Mouse (Mus musculus) lung, postnatal 14 days (tissue): ENCODE results near the gene Bad.

Source experiments
- DNase-seq: peaks from one replicate; pipeline ENCODE4 v3.0.0; 2021

The Bad gene

GRCm38 (mm10) chr19:6936299-6936698 is 5.4 kb upstream of the Bad start:
- DNase-seq = no peak

DNA sequence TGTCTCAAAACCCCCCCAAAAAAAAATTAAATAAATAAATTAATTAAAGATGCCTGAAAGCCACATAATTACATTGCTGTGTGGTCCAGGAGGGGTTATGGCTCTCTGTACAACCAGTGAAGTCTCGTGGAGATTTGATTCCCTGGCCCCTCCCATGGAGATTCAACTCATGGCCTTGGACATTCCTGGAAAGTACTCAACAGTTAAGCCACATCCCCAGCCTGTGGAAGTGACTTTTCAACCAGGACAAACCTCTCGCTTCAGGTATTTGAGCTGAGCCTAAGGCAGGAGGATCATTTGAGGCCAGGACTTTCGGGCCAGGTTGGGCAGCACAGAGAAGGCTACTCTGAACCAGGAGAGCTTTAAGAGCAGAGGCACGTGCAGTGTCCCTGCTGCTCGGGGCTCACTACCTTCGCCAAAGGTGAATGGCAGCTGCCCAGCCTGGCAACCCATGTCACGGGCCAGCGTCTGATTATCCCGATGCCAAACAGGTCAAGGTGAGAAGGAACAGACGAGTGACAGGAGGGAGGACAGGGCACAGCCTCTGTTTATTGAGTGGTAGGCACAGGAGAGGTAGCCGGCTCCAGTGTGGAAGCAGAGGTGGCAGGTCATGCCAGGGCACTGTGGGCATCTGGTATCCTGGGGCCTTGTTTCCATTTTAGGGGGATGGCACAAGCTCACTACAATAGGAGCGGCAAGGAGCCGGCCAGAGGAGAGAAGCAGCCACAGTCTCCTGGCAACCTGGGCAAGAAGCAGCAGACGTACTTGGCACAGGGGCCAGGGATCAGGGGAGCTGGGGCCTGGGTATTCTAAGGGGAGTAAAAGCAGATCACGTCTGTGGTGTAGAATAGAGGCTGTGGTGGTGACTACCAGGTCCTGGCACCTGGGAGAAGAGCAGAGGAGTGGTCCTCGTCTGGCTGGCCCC is 3.9 kb upstream of the Bad start:
- no peak for DNase-seq

DNA sequence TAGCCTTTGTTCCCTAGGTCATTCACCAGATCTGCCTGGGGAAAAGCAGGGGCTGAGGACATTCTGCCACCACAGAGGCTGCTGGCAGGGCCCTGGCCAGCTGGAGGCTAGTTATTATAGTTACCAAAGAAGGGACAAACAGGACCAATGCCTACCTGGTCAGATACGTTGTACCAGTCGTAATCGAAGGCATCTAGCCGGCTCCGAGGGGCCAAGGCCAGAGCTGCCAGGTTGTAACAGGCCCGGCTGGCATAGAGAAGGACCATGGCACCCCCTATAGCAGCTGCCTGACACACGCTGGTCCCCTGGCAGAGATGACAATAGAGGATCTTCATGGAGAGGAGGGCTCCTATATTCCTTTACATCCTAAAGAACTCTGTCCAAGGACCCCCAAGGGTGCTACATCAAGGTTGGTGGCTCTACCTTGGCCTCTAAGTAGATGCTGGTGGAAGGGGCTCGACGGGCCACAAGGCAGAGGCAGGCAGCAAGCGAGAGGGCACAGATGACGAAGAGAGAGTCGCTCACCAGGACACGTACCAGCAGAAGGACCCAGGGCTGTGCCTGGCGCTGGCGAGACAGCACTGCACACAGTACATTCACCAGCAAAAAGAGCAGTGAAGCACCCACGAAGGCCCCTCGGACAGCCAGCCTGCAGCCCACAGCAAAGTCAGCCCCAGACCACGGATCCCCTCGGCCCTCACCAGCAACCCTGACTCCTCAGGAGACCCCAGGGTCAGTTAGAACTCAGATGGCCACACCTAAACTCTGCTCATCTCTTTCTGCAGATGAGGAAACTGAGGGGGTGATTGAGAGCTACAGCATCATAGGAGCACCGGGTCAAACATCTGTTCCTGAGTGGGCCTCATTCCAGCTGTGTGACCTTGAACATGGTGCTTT is 2.3 kb upstream of the Bad start:
- no peak for DNase-seq

DNA sequence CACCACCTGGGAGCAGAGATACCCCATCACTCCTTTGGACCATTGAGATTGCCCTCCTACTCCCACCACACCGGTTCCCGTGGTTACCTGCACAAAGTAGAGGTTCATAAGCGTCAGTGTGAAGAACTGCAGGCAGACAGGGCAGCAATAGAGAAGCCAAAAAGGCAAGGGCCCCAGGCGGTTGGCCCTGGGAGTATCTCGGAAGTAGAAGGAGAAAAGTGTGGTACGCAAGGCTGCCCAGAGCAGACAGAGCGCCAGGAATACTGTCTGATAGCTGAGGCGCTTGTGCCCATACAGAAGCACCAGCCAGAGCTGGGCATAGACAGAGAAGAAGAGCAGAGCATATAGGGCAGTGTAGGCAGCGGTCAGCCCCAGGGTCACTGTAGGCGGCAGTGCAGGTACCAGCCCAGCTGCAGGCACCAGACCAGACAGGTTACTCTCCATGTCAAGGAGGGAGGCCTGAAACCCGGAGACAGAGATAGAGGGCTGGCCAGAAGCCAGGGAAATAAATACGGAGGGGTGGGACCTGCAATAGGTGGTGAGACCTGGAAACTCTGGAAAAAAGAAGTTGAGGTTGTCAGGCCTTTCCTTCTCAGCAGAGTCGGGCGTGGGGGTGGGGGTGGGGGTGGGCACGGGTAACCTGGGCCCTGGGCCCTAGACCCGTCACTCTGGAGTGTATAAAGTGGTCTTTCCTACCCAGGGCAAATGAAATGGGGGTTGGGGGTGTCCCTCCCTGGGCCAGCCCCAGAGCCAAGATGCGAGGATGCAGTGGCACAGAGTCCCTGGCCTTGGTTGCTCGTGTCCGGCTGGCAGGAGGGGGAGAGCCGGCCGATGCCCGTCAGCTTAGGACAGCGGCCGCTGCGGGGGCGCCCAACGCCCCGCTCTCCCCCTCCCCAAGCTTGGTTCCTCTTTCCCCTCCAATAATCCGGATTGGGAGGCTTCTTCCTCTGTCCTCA is 987 bp upstream of the Bad start:
- no peak for DNase-seq

DNA sequence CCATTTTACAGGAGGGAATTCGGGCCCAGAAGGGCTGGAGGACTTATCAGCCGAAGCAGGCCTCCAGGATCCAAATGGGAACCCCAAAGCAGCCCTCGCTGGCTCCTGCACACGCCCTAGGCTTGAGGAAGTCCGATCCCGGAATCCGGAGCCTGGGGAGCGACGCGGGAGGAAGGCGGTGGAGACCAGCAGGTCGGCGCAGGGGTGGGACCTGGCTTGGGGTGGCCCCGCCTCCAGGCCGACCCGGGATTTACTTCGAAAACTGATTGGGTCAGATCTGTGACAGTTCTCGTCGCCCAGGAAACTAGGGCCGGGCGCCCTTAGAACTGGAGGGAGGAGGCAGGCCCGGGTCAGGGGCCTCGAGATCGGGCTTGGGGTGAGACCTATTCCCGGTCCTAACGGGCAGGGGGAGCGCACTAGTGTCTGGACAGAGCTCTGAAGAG is 609 bp downstream of the Bad start, which contains the start of gene Gpr137:
Gene Gpr137, minus strand, starts transcription at position 232 of the 443 bp plus-strand sequence.
- peak; percentile 95 for DNase-seq

DNA sequence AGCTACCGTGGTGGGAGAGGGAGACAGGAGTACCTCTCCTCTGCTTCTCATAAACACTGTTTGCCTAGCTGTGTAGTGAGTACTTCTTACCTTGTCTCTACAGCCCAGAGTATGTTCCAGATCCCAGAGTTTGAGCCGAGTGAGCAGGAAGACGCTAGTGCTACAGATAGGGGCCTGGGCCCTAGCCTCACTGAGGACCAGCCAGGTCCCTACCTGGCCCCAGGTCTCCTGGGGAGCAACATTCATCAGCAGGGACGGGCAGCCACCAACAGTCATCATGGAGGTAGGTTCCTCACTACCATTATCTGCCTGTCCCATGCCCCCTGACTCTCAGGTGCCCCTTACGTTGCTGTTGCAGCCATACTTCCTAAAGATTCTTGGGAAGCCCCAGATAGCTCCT is 1.1 kb downstream of the Bad start:
- DNase-seq = no peak

DNA sequence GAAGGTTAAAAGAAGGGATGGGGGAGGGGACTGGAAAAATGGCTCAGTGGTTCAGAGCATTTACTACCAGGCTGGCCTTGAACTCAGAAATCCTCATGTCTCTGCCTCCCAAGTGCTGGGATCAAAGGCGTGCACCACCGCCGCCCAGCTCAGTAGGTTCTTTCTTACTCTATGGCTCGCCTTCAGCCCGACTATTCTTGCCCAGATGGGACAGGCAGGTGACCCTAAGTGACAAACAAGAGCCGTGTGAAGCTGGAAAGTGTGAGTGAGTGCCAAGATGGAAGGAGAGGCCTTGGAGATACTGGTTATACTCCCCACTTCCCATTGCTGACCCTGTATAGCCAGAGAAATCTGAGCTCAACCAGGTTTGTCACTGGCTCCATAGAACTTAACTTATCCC is 2.0 kb downstream of the Bad start:
- no peak for DNase-seq

- no peak for DNase-seq
These were observed 6.1 kb downstream of the Bad start for GRCm38 (mm10) chr19:6947742-6948141.

- no peak for DNase-seq
These were observed 6.5 kb downstream of the Bad start for GRCm38 (mm10) chr19:6948186-6948585.

- DNase-seq = no peak
These were observed 7.9 kb downstream of the Bad start for GRCm38 (mm10) chr19:6949532-6949931.

DNA sequence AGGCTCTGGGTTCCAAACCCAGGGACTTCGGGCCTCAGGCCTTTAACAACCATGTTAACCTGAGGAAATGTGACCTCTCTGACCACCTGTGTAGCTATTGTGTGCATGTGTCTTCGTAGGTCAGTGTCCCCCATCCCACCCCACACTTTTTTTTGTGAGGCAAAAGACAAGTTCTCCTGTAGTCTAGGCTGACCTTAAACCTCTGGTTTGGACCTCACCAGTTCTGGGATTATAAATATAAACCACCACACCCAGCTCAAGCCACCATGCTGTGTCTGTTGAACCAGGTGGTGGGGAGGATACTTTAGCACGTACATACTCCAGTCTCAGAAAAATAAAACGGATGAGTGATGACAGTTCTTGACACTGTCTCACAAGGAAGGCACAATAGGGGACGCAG is 8.3 kb downstream of the Bad start:
- DNase-seq = no peak

DNA sequence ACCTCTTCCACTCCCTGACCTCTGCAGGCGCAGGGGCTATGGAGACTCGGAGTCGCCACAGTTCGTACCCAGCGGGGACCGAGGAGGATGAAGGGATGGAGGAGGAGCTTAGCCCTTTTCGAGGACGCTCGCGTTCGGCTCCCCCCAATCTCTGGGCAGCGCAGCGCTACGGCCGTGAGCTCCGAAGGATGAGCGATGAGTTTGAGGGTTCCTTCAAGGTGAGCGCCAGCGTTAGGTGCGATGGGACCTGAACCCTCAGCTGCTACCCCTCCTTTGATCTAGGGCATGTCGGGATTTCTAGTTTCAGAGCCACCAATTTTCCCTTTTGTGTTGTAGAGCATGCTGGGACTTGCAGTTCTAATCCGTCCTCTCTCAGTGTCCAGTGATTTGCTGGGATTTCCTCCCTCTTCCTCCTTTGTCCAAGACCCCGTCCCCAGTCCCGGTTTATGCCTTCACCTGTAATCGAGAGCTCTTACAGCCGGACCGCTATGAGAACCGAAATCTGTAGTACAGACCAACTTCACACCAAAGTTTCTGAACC is 9.0 kb downstream of the Bad start:
- DNase-seq = peak; percentile 49

GRCm38 (mm10) chr19:6951381-6951968 is 9.8 kb downstream of the Bad start:
- peak; percentile 94 for DNase-seq

- DNase-seq = peak; percentile 84
These were observed 10.5 kb downstream of the Bad start for GRCm38 (mm10) chr19:6951994-6952711.

- peak; percentile 72 for DNase-seq
These were observed 11.0 kb downstream of the Bad start for GRCm38 (mm10) chr19:6952712-6953037.

DNA sequence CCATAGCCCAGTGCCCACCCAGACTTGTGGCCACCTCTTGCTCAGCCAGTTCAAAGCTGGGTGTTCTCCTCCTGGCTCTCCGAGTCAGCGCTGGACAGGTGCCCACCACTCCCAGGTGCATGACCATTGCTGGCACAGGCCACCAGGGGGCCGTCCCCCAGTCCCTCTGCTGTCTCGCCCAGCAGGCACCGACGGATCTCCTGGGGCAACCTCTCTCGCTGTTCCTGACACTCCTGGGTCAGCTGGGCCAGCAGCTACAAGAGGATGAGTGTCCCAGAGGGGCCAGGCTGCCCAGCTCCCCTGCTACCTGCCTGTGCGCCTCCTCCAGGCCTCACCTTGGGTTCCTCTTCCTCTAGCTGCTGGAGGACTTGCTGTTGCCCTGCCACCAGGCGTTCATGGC is 12.4 kb downstream of the Bad start:
- peak; percentile 75 for DNase-seq

DNA sequence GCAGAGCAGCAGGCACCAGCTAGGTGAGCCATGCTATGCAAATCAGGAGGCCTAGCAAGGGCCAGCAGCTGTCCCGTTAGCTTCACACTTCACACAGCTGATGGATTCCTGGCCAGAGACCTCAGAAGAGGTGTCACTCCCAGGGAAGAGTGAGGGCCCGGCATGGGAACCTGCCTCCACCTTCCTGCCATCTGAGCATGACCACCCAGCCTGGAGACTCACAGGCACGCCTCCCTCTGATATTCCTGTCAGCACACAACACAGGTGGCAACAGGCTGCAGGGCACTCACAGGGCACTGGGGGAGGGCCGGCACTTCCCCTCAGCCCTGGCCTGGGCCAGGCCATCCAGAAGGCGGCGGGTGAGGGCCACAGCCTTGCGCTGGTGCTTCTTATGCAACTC is 13.8 kb downstream of the Bad start:
- DNase-seq = no peak

DNA sequence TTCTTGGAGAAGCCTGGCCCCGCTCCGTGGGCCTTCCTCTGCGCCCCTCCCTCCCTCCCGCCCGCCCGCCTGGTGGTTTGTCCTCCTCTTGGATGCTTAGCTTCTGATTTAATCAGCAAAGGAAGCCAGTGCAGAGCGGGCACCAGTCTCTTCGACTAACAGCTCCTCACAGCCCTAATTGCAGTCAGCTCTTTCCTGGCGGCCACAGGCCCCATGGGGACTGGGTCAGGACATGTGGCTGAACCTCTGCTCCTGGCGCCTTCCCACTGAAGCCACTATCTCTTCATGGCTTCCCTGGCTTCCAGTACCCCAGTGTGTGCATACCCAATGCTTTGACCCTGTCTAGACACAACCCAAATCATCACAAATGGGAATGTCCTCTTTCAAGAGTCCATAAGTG is 14.8 kb downstream of the Bad start:
- no peak for DNase-seq

GRCm38 (mm10) chr19:6968491-6969271 is 27.0 kb downstream of the Bad start:
- DNase-seq = peak; percentile 55

DNA sequence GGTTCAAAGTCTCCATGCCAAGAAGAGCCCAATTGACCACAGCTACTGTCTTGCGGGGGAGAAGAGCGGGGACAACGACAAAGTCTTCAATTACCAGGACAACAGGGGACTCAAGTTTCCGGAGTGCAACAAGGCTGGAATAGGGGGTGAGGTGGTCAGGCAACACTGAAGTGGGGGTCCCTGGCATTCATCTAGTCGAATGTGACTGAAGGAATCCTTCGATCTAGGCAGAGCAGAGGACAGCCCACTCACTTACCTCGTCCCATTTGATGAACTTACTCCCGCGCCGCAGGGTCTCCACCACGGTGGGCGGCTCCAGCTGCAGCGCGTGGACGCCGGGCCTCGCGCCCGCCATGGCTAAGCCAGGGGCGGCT is 27.6 kb downstream of the Bad start:
- no peak for DNase-seq
